In genomic region chr5:44498229-44498628, GRCm38 (mm10) we compare ENCODE assay signal across 18 mouse cellular contexts.
"Had no signal": no experiment of that assay in that cellular context is flagged by ENCODE, and none has a peak within 500 bp of the region (broad histone marks: within the 10 kb centered on the region; RNA-seq: fewer than 3 reads in every experiment).

No protein-coding gene starts in this region.

- H3K4me1 ChIP-seq: megakaryocyte, embryonic 14.5 days; midbrain, embryonic 13.5 days; midbrain, embryonic 15.5 days; neural tube, embryonic 12.5 days; stomach, embryonic 15.5 days had no signal

- H3K9ac ChIP-seq: liver, embryonic 14.5 days; lung, embryonic 15.5 days; midbrain, embryonic 13.5 days; midbrain, embryonic 15.5 days; neural tube, embryonic 12.5 days; stomach, embryonic 15.5 days had no signal

- DNase-seq: lung, adult 2 months; lung, postnatal 14 days; lung, postnatal 36 days; right cerebral cortex, postnatal 25 days; thymus, adult 18-20 months; thymus, postnatal 14 days; thymus, postnatal 36 days had no signal

- H3K27ac ChIP-seq: liver, embryonic 14.5 days; lung, embryonic 15.5 days; macrophage; midbrain, embryonic 13.5 days; midbrain, embryonic 15.5 days; neural tube, embryonic 12.5 days; stomach, embryonic 15.5 days; stomach, postnatal 0 days had no signal

- H3K36me3 ChIP-seq: lung, embryonic 15.5 days; midbrain, embryonic 13.5 days; midbrain, embryonic 15.5 days; neural tube, embryonic 12.5 days; stomach, embryonic 15.5 days had no signal

- H3K4me3 ChIP-seq: lung, embryonic 15.5 days; megakaryocyte, embryonic 14.5 days; midbrain, embryonic 13.5 days; midbrain, embryonic 15.5 days; neural tube, embryonic 12.5 days; stomach, embryonic 15.5 days had no signal

- H3K9me3 ChIP-seq: lung, embryonic 15.5 days; midbrain, embryonic 13.5 days; midbrain, embryonic 15.5 days; neural tube, embryonic 12.5 days; stomach, embryonic 15.5 days had no signal

- H3K4me2 ChIP-seq: lung, embryonic 15.5 days; midbrain, embryonic 11.5 days; midbrain, embryonic 13.5 days; midbrain, embryonic 15.5 days; neural tube, embryonic 12.5 days; stomach, embryonic 15.5 days had no signal

- ATAC-seq: lung, postnatal 0 days; midbrain, embryonic 13.5 days; midbrain, embryonic 15.5 days had no signal

- H3K27me3 ChIP-seq: lung, embryonic 15.5 days; megakaryocyte, embryonic 14.5 days; midbrain, embryonic 13.5 days; midbrain, embryonic 15.5 days; neural tube, embryonic 12.5 days; stomach, embryonic 15.5 days had no signal
